Mouse (Mus musculus) myocyte (in vitro differentiated cells): ENCODE measurements around the gene Bad.

ENCODE experiments used
- CEBPB ChIP-seq: IDR thresholded peaks from 2 replicates; pipeline ENCODE4 v1.6.1; 2011; ENCODE audit warnings: mild to moderate bottlenecking, moderate library complexity; ENCODE audit not compliant: poor library complexity, insufficient read depth, severe bottlenecking
- E2F4 ChIP-seq: IDR thresholded peaks from one replicate; pipeline ENCODE4 v1.6.1; 2011; ENCODE audit warnings: mild to moderate bottlenecking, control low read depth, moderate library complexity; ENCODE audit not compliant: insufficient read depth
- MAX ChIP-seq: IDR thresholded peaks from one replicate; pipeline ENCODE4 v1.6.1; 2011; ENCODE audit warnings: low read depth, mild to moderate bottlenecking, control low read depth
- MYOD1 ChIP-seq, 3 experiments: IDR thresholded peaks; one replicate each; pipeline ENCODE4 v1.6.1; 2011; ENCODE audit warnings: control low read depth in 2 of 3, low read depth in 2 of 3, mild to moderate bottlenecking in 2 of 3, moderate library complexity in 1 of 3; ENCODE audit not compliant: insufficient read length in 2 of 3, control insufficient read depth in 1 of 3
- MYOG ChIP-seq, 3 experiments: IDR thresholded peaks; one replicate each; pipeline ENCODE4 v1.6.1; 2011; ENCODE audit warnings: control low read depth in 2 of 3, low read depth in 2 of 3, mild to moderate bottlenecking in 2 of 3; ENCODE audit not compliant: insufficient read length in 2 of 3, control insufficient read depth in 1 of 3, insufficient read depth in 1 of 3
- POLR2A ChIP-seq: IDR thresholded peaks from one replicate; pipeline ENCODE4 v1.6.1; 2011; ENCODE audit warnings: low read depth, mild to moderate bottlenecking, control low read depth, moderate library complexity; ENCODE audit not compliant: insufficient read length
- POLR2AphosphoS2 ChIP-seq: IDR thresholded peaks from one replicate; pipeline ENCODE4 v1.6.1; 2011; ENCODE audit warnings: low read depth, control low read depth; ENCODE audit not compliant: insufficient read length
- REST ChIP-seq: IDR thresholded peaks from one replicate; pipeline ENCODE4 v1.6.1; 2011; ENCODE audit warnings: mild to moderate bottlenecking, control low read depth, moderate library complexity; ENCODE audit not compliant: insufficient read depth, insufficient read length
- SRF ChIP-seq: IDR thresholded peaks from one replicate; pipeline ENCODE4 v1.6.1; 2011; ENCODE audit warnings: low read depth; ENCODE audit not compliant: control insufficient read depth, insufficient read length
- TCF12 ChIP-seq: IDR thresholded peaks from one replicate; pipeline ENCODE4 v1.6.1; 2011; ENCODE audit warnings: mild to moderate bottlenecking, control low read depth; ENCODE audit not compliant: poor library complexity, insufficient read depth, severe bottlenecking
- TCF3 ChIP-seq: IDR thresholded peaks from one replicate; pipeline ENCODE4 v1.6.1; 2011; ENCODE audit warnings: low read depth, control low read depth; ENCODE audit not compliant: insufficient read length
- USF1 ChIP-seq: IDR thresholded peaks from one replicate; pipeline ENCODE4 v1.6.1; 2011; ENCODE audit warnings: low read depth, mild to moderate bottlenecking, control low read depth, moderate library complexity

GRCm38 (mm10) chr19:6922901-6923735 lies 18.5 kb upstream of the Bad start:
- TF ChIP-seq POLR2A (no peak), MAX (no peak), TCF12 (no peak), USF1 (no peak), POLR2AphosphoS2 (no peak), MYOG (IDR thresholded peaks at IDR 0.05; ENCODE audit: control insufficient read depth in 1 of 3, insufficient read depth in 1 of 3, insufficient read length in 2 of 3, low read depth in 2 of 3) (no peak), SRF (no peak), REST (no peak), E2F4 (no peak), CEBPB (no peak), MYOD1 (IDR thresholded peaks at IDR 0.05; ENCODE audit: control insufficient read depth in 1 of 3, insufficient read length in 2 of 3, low read depth in 2 of 3) (no peak), TCF3 (no peak)
